Mouse (Mus musculus) liver, adult 2 months (tissue): Measurements from ENCODE around the gene Zbtb8os. TPM values are rescaled to one million over a fixed set of nuclear protein-coding genes. Genes with fewer than 3 reads are reported as not detected.

Experiments used
- DNase-seq: peaks from one replicate; pipeline ENCODE4 v3.0.0-alpha.2; 2011; ENCODE audit warnings: low read depth, low spot score; ENCODE audit errors: extremely low read depth
- H3K27ac ChIP-seq: fragments of 200-500 bp; replicated peaks from 2 replicates; pipeline ENCODE4 v1.5.1; 2012; ENCODE audit warnings: low read depth, mild to moderate bottlenecking, control low read depth, inconsistent platforms, low read length; ENCODE audit not compliant: insufficient read depth
- H3K27me3 ChIP-seq: fragments of 200-500 bp; 2 replicates; pipeline ENCODE4 v1.6.1; 2012; ENCODE audit warnings: mild to moderate bottlenecking, moderate library complexity, low read length, inconsistent platforms; ENCODE audit not compliant: control insufficient read depth, insufficient read depth
- H3K36me3 ChIP-seq: fragments of 200-500 bp; 2 replicates; pipeline ENCODE4 v1.6.1; 2012; ENCODE audit warnings: low read length, inconsistent platforms; ENCODE audit not compliant: control insufficient read depth, insufficient read depth
- H3K4me1 ChIP-seq: fragments of 200-500 bp; 2 replicates; pipeline ENCODE4 v1.6.1; 2011; ENCODE audit warnings: low read length; ENCODE audit not compliant: control insufficient read depth, insufficient read depth
- H3K4me3 ChIP-seq: fragments of 200-500 bp; 2 replicates; pipeline ENCODE4 v1.5.1; 2011; ENCODE audit warnings: low read depth, mild to moderate bottlenecking, control low read depth, low read length, moderate library complexity; ENCODE audit not compliant: insufficient read depth
- H3K79me2 ChIP-seq: fragments of 200-500 bp; 2 replicates; pipeline ENCODE4 v1.6.1; 2012; ENCODE audit warnings: inconsistent platforms, mild to moderate bottlenecking, low read length, moderate library complexity; ENCODE audit not compliant: control insufficient read depth, insufficient read depth
- H3K9ac ChIP-seq: fragments of 200-500 bp; 2 replicates; pipeline ENCODE4 v1.6.1; 2012; ENCODE audit warnings: low read depth, mild to moderate bottlenecking, control low read depth, inconsistent platforms, low read length
- CTCF ChIP-seq: fragments of 200-500 bp; IDR thresholded peaks from 2 replicates; pipeline ENCODE4 v1.5.1; 2011; ENCODE audit warnings: low read depth, low read length, control low read depth
- POLR2A ChIP-seq: fragments of 200-500 bp; IDR thresholded peaks from 2 replicates; pipeline ENCODE4 v1.6.1; 2011; ENCODE audit warnings: low read length, control low read depth; ENCODE audit not compliant: insufficient read depth; ENCODE audit errors: extremely low read depth
- WGBS: fragments of 180-500 bp; shearing (Covaris S2); methylation state at CpG from one replicate; pipeline ENCODE4 v1.1.7; 2018; 5-methylcytosine and 5-hydroxymethylcytosine counted together
- polyA plus RNA-seq: library from polyadenylated mRNA; depleted of rRNA; stranded (reverse); fragments of >200 nt; gene quantifications from 2 replicates; pipeline ENCODE4 v1.2.3, GENCODE M21; 2012
- total RNA-seq: library from RNA; depleted of rRNA; stranded (reverse); fragments of >200 nt; gene quantifications from 2 replicates; pipeline ENCODE4 v1.2.3, GENCODE M21; 2014

The Zbtb8os gene
- total and polyA plus RNA-seq, 2 experiments = 14.7 to 32.8 TPM

DNA sequence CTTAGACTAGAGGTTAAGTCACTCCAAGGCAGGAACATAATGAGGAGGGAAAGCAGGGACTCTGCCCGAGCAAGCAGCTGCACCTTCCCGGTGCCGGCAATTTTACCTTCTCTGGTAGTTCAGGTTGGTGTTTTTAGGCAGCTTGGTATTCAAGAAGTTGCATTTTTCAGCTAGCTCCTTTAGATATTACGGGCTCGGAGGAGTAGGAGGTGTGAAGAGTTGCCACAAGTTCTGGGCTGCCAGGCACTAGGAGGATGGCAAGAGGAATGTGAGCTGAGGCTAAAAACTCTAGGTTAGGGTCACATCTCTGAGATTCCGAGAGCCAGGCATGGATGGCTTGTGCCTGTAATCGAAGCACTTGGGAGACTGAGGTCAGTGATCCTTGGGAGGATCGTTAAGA lies 45.8 kb upstream of the Zbtb8os start:
- Histone ChIP-seq H3K36me3 (no peaks in the 10 kb centered on the region), H3K4me3 (no peak overlapping the region), H3K9ac (no peak overlapping the region), H3K27me3 (no peaks in the 10 kb centered on the region), H3K79me2 (no peaks in the 10 kb centered on the region), H3K27ac (no peak overlapping the region), H3K4me1 (no peaks in the 10 kb centered on the region)
- 94% methylated on average over 8 of the region's 8 CpGs for WGBS
- no peak for DNase-seq
- no peak for TF ChIP-seq CTCF

DNA sequence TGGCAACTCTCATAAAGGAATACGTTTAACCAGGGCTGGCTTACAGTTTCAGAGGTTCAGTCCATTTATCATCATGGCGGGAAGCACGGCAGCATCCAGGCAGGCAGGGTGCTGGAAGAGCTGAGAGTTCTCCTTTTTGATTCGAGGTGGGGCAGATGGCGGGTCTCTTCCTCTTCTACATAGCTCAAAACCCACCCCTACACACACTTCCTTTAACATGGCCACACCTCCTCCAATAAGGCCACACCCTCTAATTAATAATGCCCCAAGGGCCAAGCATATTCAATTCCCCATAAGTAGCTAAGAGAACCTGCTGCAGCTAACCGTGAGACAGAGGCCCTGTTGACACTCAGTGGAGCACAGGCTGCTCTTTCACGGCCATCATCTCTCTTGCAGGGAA lies 42.7 kb upstream of the Zbtb8os start:
- DNase-seq = no peak
- no peak for TF ChIP-seq POLR2A
- no peak for TF ChIP-seq CTCF
- Histone ChIP-seq H3K4me1 (no peaks in the 10 kb centered on the region), H3K27me3 (no peaks in the 10 kb centered on the region), H3K4me3 (no peak overlapping the region), H3K27ac (no peak overlapping the region), H3K36me3 (no peaks in the 10 kb centered on the region), H3K9ac (no peak overlapping the region), H3K79me2 (no peaks in the 10 kb centered on the region)
- 90% methylated on average over 7 of the region's 7 CpGs for WGBS

DNA sequence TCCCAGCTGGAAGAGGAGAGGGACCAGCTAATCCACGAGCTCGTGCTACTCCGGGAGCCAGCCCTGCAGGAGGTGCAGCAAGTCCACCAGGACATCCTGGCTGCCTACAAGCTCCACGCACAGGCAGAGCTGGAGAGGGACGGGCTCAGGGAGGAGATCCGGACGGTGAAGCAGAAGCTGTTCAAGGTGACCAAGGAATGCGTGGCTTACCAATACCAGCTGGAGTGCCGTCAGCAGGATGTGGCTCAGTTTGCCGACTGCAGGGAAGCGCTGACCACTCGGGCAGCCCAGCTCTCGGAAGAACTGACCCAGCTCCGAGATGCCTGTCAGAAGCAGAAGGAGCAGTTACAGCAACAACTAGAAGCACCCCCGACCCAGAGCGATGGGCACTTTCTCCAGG lies 41.8 kb upstream of the Zbtb8os start:
- H3K9ac ChIP-seq = no peak overlapping the region
- H3K27ac ChIP-seq = no peak overlapping the region
- H3K27me3 ChIP-seq = no peaks in the 10 kb centered on the region
- H3K79me2 ChIP-seq = no peaks in the 10 kb centered on the region
- TF ChIP-seq POLR2A = no peak
- TF ChIP-seq CTCF = no peak
- H3K4me3 ChIP-seq = no peak overlapping the region
- WGBS = 63% methylated on average over 16 of the region's 16 CpGs
- H3K36me3 ChIP-seq = no peaks in the 10 kb centered on the region
- no peaks in the 10 kb centered on the region for H3K4me1 ChIP-seq
- DNase-seq = no peak

DNA sequence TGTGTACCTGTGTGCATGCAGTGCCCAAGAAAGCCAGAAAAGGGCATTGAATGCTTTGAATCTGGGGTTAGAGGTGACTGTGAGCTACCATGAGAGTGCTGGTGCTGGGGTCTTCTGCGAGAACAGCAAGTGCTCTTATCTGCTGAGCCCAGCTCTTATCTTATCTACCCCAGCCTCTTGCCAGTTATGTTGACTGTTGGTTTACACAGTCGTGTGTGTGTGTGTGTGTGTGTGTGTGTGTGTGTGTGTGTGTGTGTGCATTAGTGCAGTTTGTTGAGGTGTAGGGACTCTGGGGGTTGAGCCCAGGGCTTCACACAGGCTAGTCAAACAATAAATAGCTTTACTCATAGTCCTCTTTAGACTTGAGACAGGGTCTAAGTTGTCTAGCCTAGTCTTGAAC lies 40.3 kb upstream of the Zbtb8os start:
- Histone ChIP-seq H3K27ac (no peak overlapping the region), H3K9ac (no peak overlapping the region), H3K36me3 (no peaks in the 10 kb centered on the region), H3K27me3 (no peaks in the 10 kb centered on the region), H3K79me2 (no peaks in the 10 kb centered on the region), H3K4me3 (no peak overlapping the region), H3K4me1 (no peaks in the 10 kb centered on the region)
- 18% methylated on average over 2 of the region's 2 CpGs for WGBS
- DNase-seq = no peak
- TF ChIP-seq CTCF = no peak
- TF ChIP-seq POLR2A = no peak

DNA sequence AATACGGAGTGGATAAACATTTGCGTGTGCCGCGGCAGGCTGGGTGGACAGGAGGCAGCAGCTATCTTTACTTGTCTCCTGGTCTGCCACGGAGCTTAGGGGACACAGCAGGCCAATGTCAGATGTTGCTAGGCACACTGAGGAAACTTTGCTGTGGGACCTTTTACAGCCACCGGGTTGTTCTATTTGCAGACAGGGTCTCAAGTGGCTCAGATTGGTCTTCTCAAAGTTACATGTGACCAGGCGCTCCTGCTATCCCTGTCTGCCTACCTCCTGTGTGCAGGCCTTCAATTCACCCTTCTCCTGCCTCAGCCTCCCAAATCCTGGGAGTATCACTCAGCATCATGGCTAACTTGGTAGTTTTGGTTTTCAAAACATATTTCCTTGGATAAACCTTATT lies 39.4 kb upstream of the Zbtb8os start:
- no peak for DNase-seq
- H3K9ac ChIP-seq = no peak overlapping the region
- 70% methylated on average over 7 of the region's 7 CpGs for WGBS
- H3K27me3 ChIP-seq = no peaks in the 10 kb centered on the region
- no peaks in the 10 kb centered on the region for H3K79me2 ChIP-seq
- H3K36me3 ChIP-seq = no peaks in the 10 kb centered on the region
- H3K4me1 ChIP-seq = no peaks in the 10 kb centered on the region
- TF ChIP-seq POLR2A = no peak
- no peak for TF ChIP-seq CTCF
- no peak overlapping the region for H3K27ac ChIP-seq
- H3K4me3 ChIP-seq = no peak overlapping the region

DNA sequence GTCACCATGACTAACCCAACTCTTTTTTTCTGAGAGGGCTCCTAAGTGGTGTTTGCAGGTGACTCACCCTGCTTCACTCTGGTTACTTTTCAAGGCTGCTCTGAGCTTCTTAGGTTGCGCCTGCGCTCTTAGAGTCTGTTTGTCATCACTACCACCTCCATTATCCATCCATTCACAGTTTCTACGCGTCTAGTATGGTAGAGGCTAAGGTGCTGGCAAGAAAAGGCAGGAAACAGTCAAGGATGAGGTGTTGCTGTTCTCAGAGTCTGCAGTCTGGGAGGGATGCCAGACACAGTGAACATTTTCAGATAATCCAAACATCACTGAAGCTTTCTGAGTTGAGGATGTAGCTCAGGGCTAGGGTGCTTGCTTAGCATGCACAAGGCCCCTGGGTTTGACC lies 37.8 kb upstream of the Zbtb8os start:
- no peak overlapping the region for H3K9ac ChIP-seq
- H3K27me3 ChIP-seq = no peaks in the 10 kb centered on the region
- H3K79me2 ChIP-seq = no peaks in the 10 kb centered on the region
- H3K27ac ChIP-seq = no peak overlapping the region
- no peak for TF ChIP-seq CTCF
- no peak for TF ChIP-seq POLR2A
- DNase-seq = no peak
- H3K36me3 ChIP-seq = no peaks in the 10 kb centered on the region
- H3K4me1 ChIP-seq = no peaks in the 10 kb centered on the region
- H3K4me3 ChIP-seq = no peak overlapping the region
- 92% methylated on average over 4 of the region's 4 CpGs for WGBS
